Mouse (Mus musculus) erythroblast, embryonic 14.5 days (primary cell): ENCODE data around the gene Epha2.

Experiments
- GATA1 ChIP-seq: IDR thresholded peaks from 2 replicates; pipeline ENCODE4 v1.6.1; 2012; ENCODE audit warnings: low read length, inconsistent platforms, mixed read lengths
- TAL1 ChIP-seq: IDR thresholded peaks from 3 replicates; pipeline ENCODE4 v1.6.1; 2012; ENCODE audit warnings: low read length, inconsistent platforms, mixed read lengths

DNA sequence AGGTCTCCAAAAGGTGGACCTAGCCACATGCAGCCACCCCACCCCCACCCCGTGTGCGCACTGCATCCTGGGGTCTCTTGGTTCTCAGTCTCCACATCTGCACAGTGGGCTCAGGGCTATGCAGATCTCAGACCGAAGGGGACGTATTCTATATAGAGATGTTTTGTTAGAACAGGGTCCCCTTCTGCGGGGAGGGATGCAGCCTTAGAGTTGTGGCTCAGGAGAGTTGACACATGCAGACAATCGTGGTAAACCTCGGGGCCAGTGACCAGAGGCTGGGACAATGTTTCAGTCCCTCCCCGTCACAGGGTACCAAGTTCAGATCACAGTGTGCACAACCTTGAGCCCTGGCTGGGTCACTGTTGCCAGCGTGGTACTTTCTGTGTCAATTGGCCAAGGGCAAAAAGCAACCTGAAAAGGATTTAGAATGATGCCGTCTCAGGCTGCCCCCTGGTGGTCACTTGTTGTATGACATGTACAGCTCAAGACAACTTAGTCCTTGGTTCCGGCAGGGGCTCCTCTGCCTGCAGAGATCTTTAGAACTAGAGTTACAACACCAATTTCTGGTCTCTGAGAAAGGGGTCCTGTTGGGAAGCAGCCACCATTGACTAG, 62.0 kb downstream of the Epha2 start:
- TF ChIP-seq GATA1, result no peak
- TF ChIP-seq TAL1, result no peak
